Mouse (Mus musculus): Measurements from ENCODE around the gene Atp2b4.

DNA sequence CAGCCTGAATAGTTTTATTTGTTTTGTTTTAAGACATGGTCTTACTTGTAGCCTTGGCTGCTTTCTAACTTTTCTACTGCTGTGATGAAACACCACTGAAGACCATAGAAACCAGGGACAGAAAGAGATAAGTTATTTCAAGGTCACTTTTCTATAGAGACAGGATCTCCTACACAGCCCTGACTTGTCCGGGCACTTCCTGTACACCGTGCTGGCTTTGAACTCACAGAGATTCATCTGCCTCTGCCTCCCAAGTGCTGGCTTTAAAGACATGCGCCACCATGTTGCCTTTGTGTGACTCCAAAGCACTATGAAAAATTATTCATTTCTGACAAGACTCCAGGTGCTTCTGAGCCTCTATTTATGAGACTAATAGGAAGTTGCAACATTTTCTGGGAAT lies 129.6 kb downstream of the Atp2b4 start:
- TF ChIP-seq POLR2A (IDR thresholded peaks at IDR 0.05; ENCODE audit: low read depth, low read length) (no peak), CTCF (conservative IDR thresholded peaks at IDR 0.05; ENCODE audit: insufficient read depth, insufficient read length, low read depth, low read length) (no peak)

Data from kidney, adult 2 months (tissue).